Mouse (Mus musculus): ENCODE results near the gene Rsrc2.

DNA sequence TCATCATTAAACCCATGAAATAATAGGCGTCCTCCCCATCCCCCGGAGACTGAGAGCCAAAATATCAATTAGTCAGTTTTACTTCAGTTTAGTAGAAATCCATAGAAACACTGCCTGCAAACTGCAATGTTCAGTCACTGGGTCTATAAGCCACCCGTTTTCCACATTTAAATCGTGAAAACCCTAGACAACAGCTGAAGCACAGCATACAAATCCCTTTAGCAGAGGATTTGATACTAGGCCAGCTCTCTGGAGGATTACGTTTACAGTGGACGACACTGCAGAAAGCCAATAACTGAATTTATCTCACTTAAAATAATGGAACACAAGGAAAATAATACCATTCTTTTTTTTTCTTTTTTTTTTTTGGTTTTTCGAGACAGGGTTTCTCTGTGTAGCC lies 1.6 kb downstream of the Rsrc2 start:
- TF ChIP-seq CTCF (IDR thresholded peaks at IDR 0.05) (no peak), POLR2A (IDR thresholded peaks at IDR 0.05; ENCODE audit: insufficient read depth, low read depth, low read length) (no peak), EP300 (IDR thresholded peaks at IDR 0.05; ENCODE audit: insufficient read depth, low read depth, low read length) (no peak)

Measured in heart, adult 2 months (tissue).